Mouse (Mus musculus): ENCODE data around the gene Alg9.

The Alg9 gene

GRCm38 (mm10) chr9:50889964-50890363 is 115.1 kb downstream of the Alg9 start:
- DNase-seq, result no peak

- no peak for DNase-seq
Observed at GRCm38 (mm10) chr9:50890494-50891090, 115.8 kb downstream of the Alg9 start.

Measured in thymus, postnatal 14 days (tissue).